Mouse (Mus musculus): ENCODE data around the gene Actn1. TPM values are rescaled to one million over a fixed set of nuclear protein-coding genes. Genes with fewer than 3 reads are reported as not detected.
A peak's percentile ranks its signal among the peaks of the same experiment; 100 is the strongest.
"Not testable (repeated sequence)": the region's sequence is repeated elsewhere in the genome, so short reads cannot be mapped to it uniquely, and the experiment has no call there.

Actn1 gene
- polyA plus RNA-seq, 1 experiment from 2014 or later: 44.5 TPM

- ATAC-seq: no peak
- H3K4me3 ChIP-seq (ENCODE audit: low read length): no peak overlapping the region
- H3K4me2 ChIP-seq (ENCODE audit: low read depth, low read length): no peak overlapping the region
- H3K27me3 ChIP-seq (replicated peaks; ENCODE audit: control insufficient read depth, insufficient read depth, low read length): no peaks in the 10 kb centered on the region
- H3K9ac ChIP-seq (ENCODE audit: low read depth, low read length): no peak overlapping the region
- WGBS: 89% methylated on average over 6 of the region's 6 CpGs
- H3K9me3 ChIP-seq (ENCODE audit: control insufficient read depth, low read length): no peaks in the 10 kb centered on the region
- H3K4me1 ChIP-seq (ENCODE audit: control insufficient read depth, insufficient read depth, low read length): peaks cover 12% of the 10 kb centered on the region
- H3K27ac ChIP-seq (ENCODE audit: low read length): no peak overlapping the region
- H3K36me3 ChIP-seq (ENCODE audit: control insufficient read depth, insufficient read depth, low read length): no peaks in the 10 kb centered on the region
Observed at GRCm38 (mm10) chr12:80267962-80268361, 7.8 kb upstream of the Actn1 start.

- WGBS: 73% methylated on average over 7 of the region's 7 CpGs
- not testable (repeated sequence) for H3K27ac ChIP-seq (ENCODE audit: low read length); H3K36me3 ChIP-seq (ENCODE audit: control insufficient read depth, insufficient read depth, low read length); H3K9me3 ChIP-seq (ENCODE audit: control insufficient read depth, low read length); H3K9ac ChIP-seq (ENCODE audit: low read depth, low read length); H3K4me2 ChIP-seq (ENCODE audit: low read depth, low read length); ATAC-seq; H3K27me3 ChIP-seq (replicated peaks; ENCODE audit: control insufficient read depth, insufficient read depth, low read length); H3K4me3 ChIP-seq (ENCODE audit: low read length)
- H3K4me1 ChIP-seq (ENCODE audit: control insufficient read depth, insufficient read depth, low read length): peaks cover 13% of the 10 kb centered on the region; the same call in 1 of the 2 replicates
Observed at GRCm38 (mm10) chr12:80264388-80264787, 4.2 kb upstream of the Actn1 start.

GRCm38 (mm10) chr12:80260744-80261695 lies 849 bp upstream of the Actn1 start:
- peak; percentile 57 for ATAC-seq
- Histone ChIP-seq H3K9ac (ENCODE audit: low read depth, low read length) (peak overlapping the region; percentile 87), H3K9me3 (ENCODE audit: control insufficient read depth, low read length) (no peaks in the 10 kb centered on the region), H3K4me3 (ENCODE audit: low read length) (peak overlapping the region; percentile 92), H3K36me3 (ENCODE audit: control insufficient read depth, insufficient read depth, low read length) (no peaks in the 10 kb centered on the region), H3K4me2 (ENCODE audit: low read depth, low read length) (peak overlapping the region; percentile 72), H3K4me1 (ENCODE audit: control insufficient read depth, insufficient read depth, low read length) (peaks cover 28% of the 10 kb centered on the region), H3K27ac (ENCODE audit: low read length) (peak overlapping the region; percentile 94), H3K27me3 (replicated peaks; ENCODE audit: control insufficient read depth, insufficient read depth, low read length) (no peaks in the 10 kb centered on the region)
- WGBS: 13% methylated on average over 25 of the region's 25 CpGs

- Histone ChIP-seq H3K9ac (ENCODE audit: low read depth, low read length) (peak overlapping the region; percentile 87), H3K4me3 (ENCODE audit: low read length) (peak overlapping the region; percentile 92), H3K27ac (ENCODE audit: low read length) (peak overlapping the region; percentile 94), H3K9me3 (ENCODE audit: control insufficient read depth, low read length) (no peaks in the 10 kb centered on the region), H3K36me3 (ENCODE audit: control insufficient read depth, insufficient read depth, low read length) (no peaks in the 10 kb centered on the region), H3K27me3 (replicated peaks; ENCODE audit: control insufficient read depth, insufficient read depth, low read length) (no peaks in the 10 kb centered on the region), H3K4me1 (ENCODE audit: control insufficient read depth, insufficient read depth, low read length) (peaks cover 36% of the 10 kb centered on the region), H3K4me2 (ENCODE audit: low read depth, low read length) (peak overlapping the region; percentile 72)
- peak; percentile 70 for ATAC-seq
- under 1% methylated on average over 64 of the region's 64 CpGs for WGBS
Observed at GRCm38 (mm10) chr12:80259216-80260055, 735 bp downstream of the Actn1 start.

- Histone ChIP-seq H3K27ac (ENCODE audit: low read length) (peak overlapping the region; percentile 94), H3K9me3 (ENCODE audit: control insufficient read depth, low read length) (no peaks in the 10 kb centered on the region), H3K36me3 (ENCODE audit: control insufficient read depth, insufficient read depth, low read length) (no peaks in the 10 kb centered on the region), H3K4me2 (ENCODE audit: low read depth, low read length) (peak overlapping the region; percentile 72), H3K27me3 (replicated peaks; ENCODE audit: control insufficient read depth, insufficient read depth, low read length) (no peaks in the 10 kb centered on the region), H3K9ac (ENCODE audit: low read depth, low read length) (peak overlapping the region; percentile 87), H3K4me1 (ENCODE audit: control insufficient read depth, insufficient read depth, low read length) (peaks cover 42% of the 10 kb centered on the region), H3K4me3 (ENCODE audit: low read length) (peak overlapping the region; percentile 92)
- no peak for ATAC-seq
- under 1% methylated on average over 21 of the region's 22 CpGs for WGBS
Observed at GRCm38 (mm10) chr12:80258520-80259215, 1.5 kb downstream of the Actn1 start.

- peaks cover 71% of the 10 kb centered on the region for H3K4me1 ChIP-seq (ENCODE audit: control insufficient read depth, insufficient read depth, low read length)
- no peaks in the 10 kb centered on the region for H3K36me3 ChIP-seq (ENCODE audit: control insufficient read depth, insufficient read depth, low read length)
- H3K4me2 ChIP-seq (ENCODE audit: low read depth, low read length): no peak overlapping the region
- 56% methylated on average over 2 of the region's 2 CpGs for WGBS
- H3K27me3 ChIP-seq (replicated peaks; ENCODE audit: control insufficient read depth, insufficient read depth, low read length): no peaks in the 10 kb centered on the region
- H3K9ac ChIP-seq (ENCODE audit: low read depth, low read length): no peak overlapping the region
- H3K4me3 ChIP-seq (ENCODE audit: low read length): no peak overlapping the region
- H3K27ac ChIP-seq (ENCODE audit: low read length): no peak overlapping the region
- H3K9me3 ChIP-seq (ENCODE audit: control insufficient read depth, low read length): no peaks in the 10 kb centered on the region
- ATAC-seq: no peak
Observed at GRCm38 (mm10) chr12:80251978-80252377, 8.2 kb downstream of the Actn1 start.

GRCm38 (mm10) chr12:80251554-80251953 lies 8.6 kb downstream of the Actn1 start:
- H3K4me3 ChIP-seq (ENCODE audit: low read length): no peak overlapping the region
- H3K27ac ChIP-seq (ENCODE audit: low read length): 0 out of 2 replicates have a peak overlapping the region, but pooled peaks have one; percentile 10
- no peak for ATAC-seq
- no peaks in the 10 kb centered on the region for H3K9me3 ChIP-seq (ENCODE audit: control insufficient read depth, low read length)
- no peak overlapping the region for H3K4me2 ChIP-seq (ENCODE audit: low read depth, low read length)
- 48% methylated on average over 3 of the region's 3 CpGs for WGBS
- H3K9ac ChIP-seq (ENCODE audit: low read depth, low read length): no peak overlapping the region
- no peaks in the 10 kb centered on the region for H3K36me3 ChIP-seq (ENCODE audit: control insufficient read depth, insufficient read depth, low read length)
- H3K27me3 ChIP-seq (replicated peaks; ENCODE audit: control insufficient read depth, insufficient read depth, low read length): no peaks in the 10 kb centered on the region
- H3K4me1 ChIP-seq (ENCODE audit: control insufficient read depth, insufficient read depth, low read length): peaks cover 73% of the 10 kb centered on the region

- Histone ChIP-seq H3K4me3 (ENCODE audit: low read length) (no peak overlapping the region), H3K27ac (ENCODE audit: low read length) (peak overlapping the region; percentile 53), H3K9me3 (ENCODE audit: control insufficient read depth, low read length) (no peaks in the 10 kb centered on the region), H3K4me2 (ENCODE audit: low read depth, low read length) (no peak overlapping the region), H3K4me1 (ENCODE audit: control insufficient read depth, insufficient read depth, low read length) (peaks cover 82% of the 10 kb centered on the region), H3K27me3 (replicated peaks; ENCODE audit: control insufficient read depth, insufficient read depth, low read length) (no peaks in the 10 kb centered on the region), H3K9ac (ENCODE audit: low read depth, low read length) (no peak overlapping the region), H3K36me3 (ENCODE audit: control insufficient read depth, insufficient read depth, low read length) (no peaks in the 10 kb centered on the region)
- no peak for ATAC-seq
- 35% methylated on average over 6 of the region's 6 CpGs for WGBS
Observed at GRCm38 (mm10) chr12:80249539-80249938, 10.6 kb downstream of the Actn1 start.

- Histone ChIP-seq H3K27ac (ENCODE audit: low read length) (peak overlapping the region; percentile 2; the same call in 1 of the 2 replicates), H3K27me3 (replicated peaks; ENCODE audit: control insufficient read depth, insufficient read depth, low read length) (no peaks in the 10 kb centered on the region), H3K9me3 (ENCODE audit: control insufficient read depth, low read length) (no peaks in the 10 kb centered on the region), H3K4me1 (ENCODE audit: control insufficient read depth, insufficient read depth, low read length) (peaks cover 76% of the 10 kb centered on the region), H3K9ac (ENCODE audit: low read depth, low read length) (no peak overlapping the region), H3K4me3 (ENCODE audit: low read length) (no peak overlapping the region), H3K36me3 (ENCODE audit: control insufficient read depth, insufficient read depth, low read length) (no peaks in the 10 kb centered on the region), H3K4me2 (ENCODE audit: low read depth, low read length) (no peak overlapping the region)
- WGBS: 67% methylated on average over 5 of the region's 5 CpGs
- no peak for ATAC-seq
Observed at GRCm38 (mm10) chr12:80247067-80247466, 13.1 kb downstream of the Actn1 start.
